Mouse (Mus musculus) macrophage (primary cell): Measurements from ENCODE around the gene Olfr259. TPM values are rescaled to one million over a fixed set of nuclear protein-coding genes. Genes with fewer than 3 reads are reported as not detected.

ENCODE experiments used
- H3K27ac ChIP-seq: fragments of 350-480 bp; formaldehyde crosslinking; 2 replicates; pipeline ENCODE4 v1.9.0; 2021
- H3K36me3 ChIP-seq: fragments of 350-480 bp; formaldehyde crosslinking; 2 replicates; pipeline ENCODE4 v1.9.0; 2021; ENCODE audit errors: inconsistent target
- H3K4me3 ChIP-seq: fragments of 350-480 bp; formaldehyde crosslinking; 2 replicates; pipeline ENCODE4 v1.9.0; 2021; ENCODE audit errors: inconsistent target
- H3K79me2 ChIP-seq: fragments of 350-480 bp; formaldehyde crosslinking; 2 replicates; pipeline ENCODE4 v1.9.0; 2021; ENCODE audit errors: inconsistent target
- WGBS: methylation state at CpG from one replicate; pipeline ENCODE4 v1.1.7; 2026; ENCODE audit warnings: inconsistent platforms; ENCODE audit not compliant: missing documents; 5-methylcytosine and 5-hydroxymethylcytosine counted together
- polyA plus RNA-seq: library from polyadenylated mRNA; stranded (reverse); fragments of 250-400 nt; gene quantifications from 3 replicates; pipeline ENCODE4 v1.2.4, GENCODE M21; 2018; ENCODE audit warnings: inconsistent platforms
- total RNA-seq, 78 experiments: library from RNA; depleted of rRNA; stranded (reverse); fragments of 250-400 nt; gene quantifications; 1 replicate in 9 of 78; 2 replicates in 24 of 78; 3 replicates in 43 of 78; 4 replicates in 2 of 78; pipeline ENCODE4 v1.2.4; 2018; ENCODE audit warnings: inconsistent platforms in 56 of 78

The Olfr259 gene
- not detected for total RNA-seq (2018; cell fraction: chromatin; rRNA removed)
- not detected for total RNA-seq (2018; cell fraction: cytosol; rRNA removed)
- not detected for total RNA-seq (2018; cell fraction: nucleus; rRNA removed)
- not detected in 3 replicates for polyA plus RNA-seq

DNA sequence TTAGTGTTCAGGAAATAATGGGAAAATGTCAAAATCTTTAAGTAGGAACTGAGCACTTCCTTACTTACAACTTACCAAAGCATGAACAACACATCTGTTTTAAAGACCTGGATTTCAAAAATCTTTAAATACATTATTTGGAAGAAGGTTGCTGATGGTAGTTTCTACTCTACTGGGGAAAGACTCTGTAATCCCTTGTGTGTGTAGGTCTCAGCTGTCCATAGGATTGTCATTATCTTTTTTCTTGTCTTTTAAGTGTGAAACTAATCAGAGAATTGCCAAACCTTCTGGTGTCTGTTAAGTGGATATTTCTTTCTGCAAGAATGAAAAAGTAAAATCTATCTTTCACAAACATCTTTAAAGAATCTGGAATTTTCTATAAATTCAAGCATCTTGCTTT is at the start of gene Olfr259:
Gene Olfr259, minus strand, starts transcription at position 101 of the 400 bp plus-strand sequence.
- H3K27ac ChIP-seq, result no peak within 1 kb of the TSS
- no peaks in the 10 kb centered on the region for H3K36me3 ChIP-seq
- H3K4me3 ChIP-seq, result no peak within 1 kb of the TSS
- H3K79me2 ChIP-seq, result no peaks in the 10 kb centered on the region

DNA sequence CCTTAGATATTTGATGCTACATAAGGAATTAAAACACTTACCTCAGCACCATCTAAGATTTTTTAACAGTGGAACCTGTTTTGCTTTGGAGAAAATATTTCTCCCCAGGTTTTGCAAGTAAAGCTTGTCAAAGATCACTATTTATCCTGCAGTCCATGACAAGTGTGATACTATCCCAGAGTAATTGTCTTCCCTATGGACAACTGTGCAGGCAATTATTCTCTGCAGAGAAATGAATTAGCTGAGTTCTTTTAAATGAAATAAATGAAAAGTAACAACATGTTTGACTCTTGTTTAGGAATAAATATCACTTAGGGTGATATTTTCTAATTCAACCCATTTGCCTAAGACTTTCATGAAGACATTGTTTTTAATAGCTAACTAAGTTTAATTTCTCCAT is 38.2 kb upstream of the Olfr259 start, which contains the start of gene Olfr1111:
Gene Olfr1111, minus strand, starts transcription at position 101 of the 400 bp plus-strand sequence.
- no peaks in the 10 kb centered on the region for H3K79me2 ChIP-seq
- H3K36me3 ChIP-seq, result no peaks in the 10 kb centered on the region
- H3K27ac ChIP-seq, result no peak within 1 kb of the TSS
- no peak within 1 kb of the TSS for H3K4me3 ChIP-seq

DNA sequence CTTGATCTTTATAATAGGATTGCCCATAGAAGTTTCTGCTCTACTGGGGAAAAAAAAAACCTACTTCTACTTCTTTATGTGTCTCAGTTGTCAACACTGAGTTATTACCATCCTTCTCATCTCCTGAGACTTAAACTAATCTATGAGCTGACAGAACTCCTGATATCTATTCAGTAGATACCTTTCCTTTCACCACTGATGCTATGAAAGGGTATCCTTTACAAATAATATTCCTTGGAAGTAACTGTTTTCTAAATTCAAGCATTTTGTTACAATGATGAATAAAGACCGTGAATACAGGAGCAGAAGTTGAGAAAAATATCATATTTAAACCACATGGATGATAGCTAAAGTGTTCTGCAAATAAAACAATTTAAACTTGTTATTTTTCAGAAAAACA is 25.8 kb upstream of the Olfr259 start, which contains the start of gene Olfr1110:
Gene Olfr1110, minus strand, starts transcription at position 101 of the 400 bp plus-strand sequence.
- H3K79me2 ChIP-seq, result no peaks in the 10 kb centered on the region
- no peaks in the 10 kb centered on the region for H3K36me3 ChIP-seq
- 80% methylated on average over 1 of the region's 1 CpGs for WGBS
- no peak within 1 kb of the TSS for H3K4me3 ChIP-seq
- H3K27ac ChIP-seq, result no peak within 1 kb of the TSS

DNA sequence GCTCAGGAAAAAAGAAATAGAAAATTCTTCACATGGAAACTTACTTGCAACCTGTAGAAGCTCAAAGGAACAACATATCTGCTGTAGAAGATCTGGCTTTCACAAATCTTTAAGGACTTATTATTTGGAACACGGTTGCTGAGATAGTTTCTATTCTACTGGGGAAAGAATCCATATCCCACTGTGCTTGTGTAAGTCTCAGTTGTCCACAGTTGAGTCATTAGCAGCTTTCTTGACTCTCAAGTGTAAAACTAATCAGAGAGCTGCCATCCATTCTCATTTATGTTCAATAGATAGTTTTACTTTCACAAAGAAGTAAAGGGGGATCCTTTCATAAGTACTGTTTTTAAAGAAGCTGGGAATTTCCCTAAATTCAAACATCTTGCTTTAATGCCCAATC is 18.5 kb downstream of the Olfr259 start, which contains the start of gene Olfr1109:
Gene Olfr1109, minus strand, starts transcription at position 101 of the 400 bp plus-strand sequence.
- Histone ChIP-seq H3K27ac (no peak within 1 kb of the TSS), H3K79me2 (no peaks in the 10 kb centered on the region), H3K36me3 (no peaks in the 10 kb centered on the region), H3K4me3 (no peak within 1 kb of the TSS)
- 59% methylated on average over 1 of the region's 1 CpGs for WGBS

DNA sequence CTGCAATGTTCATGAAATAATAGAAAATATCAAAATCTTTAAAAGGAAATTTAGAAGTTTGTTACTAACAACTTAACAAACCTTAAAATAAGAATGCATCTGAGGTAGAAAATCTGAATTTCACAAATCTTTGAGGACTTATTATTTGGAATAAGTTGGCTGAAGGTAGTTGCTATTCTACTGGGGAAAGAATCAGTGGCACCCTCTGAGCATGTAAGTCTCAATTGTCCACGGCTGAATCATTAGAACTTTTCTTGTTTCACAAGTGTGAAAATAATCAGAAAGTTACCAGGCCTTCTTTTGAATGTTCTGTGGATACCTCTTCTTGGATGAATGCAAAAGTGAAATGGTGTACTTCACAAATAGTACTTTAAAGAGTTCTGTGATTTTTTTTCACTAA is 38.6 kb downstream of the Olfr259 start, which contains the start of gene Olfr1107:
Gene Olfr1107, minus strand, starts transcription at position 101 of the 400 bp plus-strand sequence.
- 83% methylated on average over 1 of the region's 1 CpGs for WGBS
- H3K79me2 ChIP-seq, result no peaks in the 10 kb centered on the region
- no peak within 1 kb of the TSS for H3K27ac ChIP-seq
- no peaks in the 10 kb centered on the region for H3K36me3 ChIP-seq
- H3K4me3 ChIP-seq, result no peak within 1 kb of the TSS

Other genes with a start within 250 kb of the Olfr259 start
- not detected in 3 replicates for gene Gm13723, start 239.8 kb downstream of the Olfr259 start, polyA plus RNA-seq
- not detected in 3 replicates for gene Olfr1097, start 222.4 kb downstream of the Olfr259 start, polyA plus RNA-seq
- gene Olfr1098, start 190.0 kb downstream of the Olfr259 start, polyA plus RNA-seq, result not detected in 3 replicates
- gene Olfr1099, start 153.9 kb downstream of the Olfr259 start, polyA plus RNA-seq, result not detected in 3 replicates
- not detected in 3 replicates for gene Olfr1100, start 134.6 kb downstream of the Olfr259 start, polyA plus RNA-seq
- not detected in 3 replicates for gene Olfr1101, start 123.3 kb downstream of the Olfr259 start, polyA plus RNA-seq
- gene Olfr1102, start 116.2 kb downstream of the Olfr259 start, polyA plus RNA-seq, result not detected in 3 replicates
- not detected in 3 replicates for gene Olfr1104, start 87.5 kb downstream of the Olfr259 start, polyA plus RNA-seq
- not detected in 3 replicates for gene Olfr1105, start 78.0 kb downstream of the Olfr259 start, polyA plus RNA-seq
- gene Olfr1106, start 62.3 kb downstream of the Olfr259 start, polyA plus RNA-seq, result not detected in 3 replicates
- not detected in 3 replicates for gene Olfr1107, start 38.8 kb downstream of the Olfr259 start, polyA plus RNA-seq
- not detected in 3 replicates for gene Olfr1109, start 18.6 kb downstream of the Olfr259 start, polyA plus RNA-seq
- gene Olfr1110, start 25.7 kb upstream of the Olfr259 start, polyA plus RNA-seq, result not detected in 3 replicates
- not detected in 3 replicates for gene Olfr1111, start 38.1 kb upstream of the Olfr259 start, polyA plus RNA-seq
- not detected in 3 replicates for gene Olfr1112, start 73.2 kb upstream of the Olfr259 start, polyA plus RNA-seq
- gene Olfr1113, start 94.4 kb upstream of the Olfr259 start, polyA plus RNA-seq, result not detected in 3 replicates
- gene Olfr1115, start 133.4 kb upstream of the Olfr259 start, polyA plus RNA-seq, result not detected in 3 replicates
- gene Olfr1116, start 153.0 kb upstream of the Olfr259 start, polyA plus RNA-seq, result not detected in 3 replicates
- not detected in 3 replicates for gene Olfr1118, start 193.0 kb upstream of the Olfr259 start, polyA plus RNA-seq
- gene Olfr1120, start 240.2 kb upstream of the Olfr259 start, polyA plus RNA-seq, result not detected in 3 replicates